Mouse (Mus musculus): Measurements from ENCODE around the gene Ascc3.
A peak's percentile ranks its signal among the peaks of the same experiment; 100 is the strongest.

Gene Ascc3

DNA sequence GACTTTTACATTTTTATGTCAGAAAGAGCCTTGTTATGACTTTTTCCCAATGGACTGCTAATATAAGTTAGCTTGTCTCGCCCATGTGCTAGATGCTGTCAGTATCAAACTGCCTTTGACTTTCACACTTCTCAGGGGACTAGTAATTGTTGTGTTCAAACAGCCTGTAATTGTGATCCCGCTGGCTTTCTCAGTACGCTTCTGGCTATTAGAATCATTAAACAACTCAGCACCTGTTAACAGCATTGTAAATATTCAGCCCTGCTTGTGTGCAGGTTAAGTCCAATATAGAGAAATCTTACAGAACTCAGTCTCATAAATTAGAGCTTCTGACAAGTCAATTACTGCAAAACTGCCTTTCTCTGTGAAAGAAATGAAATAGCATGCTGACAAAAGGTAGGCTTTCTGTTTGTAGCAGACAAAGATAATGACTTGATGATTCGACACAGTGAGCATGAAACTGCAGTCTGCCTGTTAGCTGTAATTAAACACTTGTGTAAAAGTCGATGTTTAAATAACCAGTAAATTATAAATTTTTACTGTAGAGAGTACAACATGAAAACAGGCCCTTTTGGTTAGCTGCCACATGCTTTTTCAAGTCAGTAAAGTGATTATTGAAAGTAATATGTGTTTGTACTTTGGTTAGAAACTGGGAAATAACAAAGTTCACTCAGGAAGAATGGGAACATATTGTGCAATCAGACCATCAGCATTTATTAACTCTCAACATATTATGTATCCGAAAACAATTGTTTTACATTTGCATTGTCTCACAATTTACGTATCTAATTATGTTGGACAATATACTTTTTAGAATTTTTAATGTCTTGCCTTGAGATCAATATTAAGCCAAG lies 171.2 kb downstream of the Ascc3 start:
- DNase-seq: no peak

DNA sequence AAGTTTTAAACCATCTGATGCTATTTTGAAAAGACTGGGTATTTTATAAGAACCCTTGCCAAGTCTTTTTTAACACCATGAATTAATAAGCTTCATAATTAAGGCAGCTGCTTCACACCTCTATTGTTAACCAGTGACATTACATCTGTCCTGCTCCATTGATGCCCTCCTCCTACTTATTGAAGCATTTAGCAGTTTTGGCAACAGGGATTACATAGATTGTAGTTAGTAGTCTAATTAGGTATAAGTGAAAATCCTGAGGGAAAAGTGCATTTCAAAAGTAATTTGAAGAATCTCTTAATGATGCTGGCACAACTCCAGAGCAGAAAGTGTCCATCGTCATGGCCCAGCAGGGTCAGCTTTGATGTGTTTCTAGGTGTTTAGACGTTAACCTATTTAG lies 180.3 kb downstream of the Ascc3 start:
- DNase-seq: no peak

- no peak for DNase-seq
Observed at GRCm38 (mm10) chr10:50773846-50774245, 181.4 kb downstream of the Ascc3 start.

DNA sequence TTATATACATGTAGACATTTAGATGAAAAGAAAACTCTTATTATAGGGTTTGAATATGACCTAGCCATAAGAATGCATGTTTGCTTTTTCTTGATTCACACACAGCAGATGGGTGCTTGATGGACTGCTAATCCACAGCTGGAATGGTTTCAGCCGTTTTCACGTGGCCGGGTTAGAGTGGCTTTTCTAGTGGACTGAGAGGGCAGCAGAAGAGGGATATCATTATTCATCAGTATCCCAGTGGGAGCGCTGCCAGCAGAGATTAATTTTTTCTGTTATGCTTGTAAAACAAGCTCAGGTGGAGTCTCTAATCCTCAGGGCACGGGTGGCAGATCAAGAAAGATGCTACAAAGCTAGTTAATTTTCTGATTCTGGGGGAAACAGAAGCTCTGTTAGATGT lies 200.4 kb downstream of the Ascc3 start:
- no peak for DNase-seq

DNA sequence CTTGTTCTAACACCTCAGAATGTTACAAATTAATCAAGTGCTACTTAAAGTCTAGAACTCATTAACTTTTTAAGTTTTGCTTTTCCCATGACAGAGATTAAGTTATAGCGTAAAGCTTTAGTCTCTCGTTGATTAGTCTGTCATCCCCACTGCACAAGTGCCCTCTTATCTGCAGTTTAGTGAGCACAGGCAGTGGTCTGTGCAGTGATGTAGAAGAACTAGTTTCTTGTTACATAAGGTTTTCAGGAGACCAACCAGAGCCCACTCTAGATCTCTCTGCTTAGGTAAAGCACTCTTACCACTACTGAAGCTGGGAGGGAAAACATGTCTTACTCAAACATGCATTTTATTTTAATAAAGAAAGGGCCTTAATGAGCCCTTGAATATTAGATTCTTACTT lies 209.1 kb downstream of the Ascc3 start:
- no peak for DNase-seq

DNA sequence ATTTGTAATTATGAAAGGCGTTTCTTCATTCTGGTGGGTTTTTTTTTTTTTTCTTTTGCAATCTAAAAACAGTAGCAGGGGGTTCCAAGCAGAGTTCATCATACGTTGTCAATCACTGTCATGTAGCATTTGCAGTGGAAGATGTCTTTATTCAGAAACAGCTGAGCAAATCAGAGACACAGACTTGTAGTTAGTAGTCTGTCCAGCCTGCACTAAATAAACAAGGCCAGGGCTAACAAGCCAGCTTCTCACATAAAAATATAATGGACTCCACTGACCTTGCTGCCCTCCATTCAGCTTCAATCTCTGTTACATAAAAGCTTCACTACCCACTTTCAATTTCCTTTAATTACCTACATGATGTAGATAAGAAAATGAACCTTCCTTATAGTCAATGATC lies 209.9 kb downstream of the Ascc3 start:
- DNase-seq: no peak

GRCm38 (mm10) chr10:50806166-50806565 lies 213.7 kb downstream of the Ascc3 start:
- no peak for DNase-seq

GRCm38 (mm10) chr10:50822363-50822762 lies 229.9 kb downstream of the Ascc3 start:
- DNase-seq: no peak

DNA sequence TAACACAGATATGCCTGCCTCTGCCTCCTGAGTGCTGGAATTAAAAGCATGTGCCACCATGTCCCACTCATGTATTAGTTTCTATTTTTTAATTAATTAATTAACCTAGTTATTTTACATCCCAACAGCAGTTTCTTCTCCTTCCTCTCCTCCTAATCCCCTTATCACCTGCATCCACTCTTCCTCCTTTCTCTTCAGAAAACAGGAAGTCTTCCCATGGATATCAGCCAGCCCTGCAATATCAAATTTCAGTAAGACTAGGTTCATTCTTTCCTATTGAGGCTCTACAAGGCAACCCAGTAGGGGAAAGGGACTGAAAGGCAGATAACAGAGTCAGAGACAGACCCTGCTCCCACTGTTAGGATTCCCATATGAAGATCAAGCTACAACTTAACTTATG lies 234.4 kb downstream of the Ascc3 start:
- no peak for DNase-seq

DNA sequence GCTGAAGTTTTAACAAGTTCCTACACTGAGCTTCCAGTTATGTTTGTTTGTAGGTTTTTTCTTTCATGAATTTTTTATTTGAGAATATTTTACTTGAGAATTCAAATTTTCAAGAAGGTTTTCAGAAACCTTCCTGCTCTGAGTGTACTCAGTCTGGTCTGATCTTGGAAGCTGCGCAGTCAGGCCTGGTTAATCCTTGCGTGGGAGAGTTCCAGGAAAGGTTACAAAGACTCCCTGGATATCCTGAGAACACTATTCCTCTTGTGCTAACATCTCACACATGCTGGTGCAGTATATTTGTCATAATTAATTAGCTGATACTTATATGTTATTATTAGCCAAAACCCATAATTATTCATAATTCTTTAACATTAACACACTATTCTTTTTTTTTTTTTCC lies 242.1 kb downstream of the Ascc3 start:
- no peak for DNase-seq

DNA sequence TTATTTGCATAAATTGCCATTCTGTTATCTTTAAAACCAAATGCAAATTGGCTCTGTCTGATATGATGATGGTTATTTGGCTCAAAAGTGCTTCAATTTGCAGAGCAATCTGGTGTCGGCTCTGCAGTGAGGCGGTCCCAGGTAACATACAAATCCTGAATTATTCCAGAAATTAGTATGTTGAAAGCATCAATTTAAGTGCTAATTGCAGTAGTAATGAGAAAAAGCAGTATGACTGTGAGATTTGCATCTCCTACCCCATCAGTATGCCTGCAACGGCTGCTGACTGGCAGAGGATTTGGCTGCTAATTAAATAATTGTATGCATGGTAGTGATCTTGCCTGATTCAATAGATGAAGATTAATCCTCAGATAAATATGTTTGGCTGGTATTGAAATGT lies 250.9 kb downstream of the Ascc3 start:
- DNase-seq: no peak

- no peak for DNase-seq
Observed at GRCm38 (mm10) chr10:50868202-50868601, 275.7 kb downstream of the Ascc3 start.

GRCm38 (mm10) chr10:50876952-50877351 lies 284.5 kb downstream of the Ascc3 start:
- no peak for DNase-seq

DNA sequence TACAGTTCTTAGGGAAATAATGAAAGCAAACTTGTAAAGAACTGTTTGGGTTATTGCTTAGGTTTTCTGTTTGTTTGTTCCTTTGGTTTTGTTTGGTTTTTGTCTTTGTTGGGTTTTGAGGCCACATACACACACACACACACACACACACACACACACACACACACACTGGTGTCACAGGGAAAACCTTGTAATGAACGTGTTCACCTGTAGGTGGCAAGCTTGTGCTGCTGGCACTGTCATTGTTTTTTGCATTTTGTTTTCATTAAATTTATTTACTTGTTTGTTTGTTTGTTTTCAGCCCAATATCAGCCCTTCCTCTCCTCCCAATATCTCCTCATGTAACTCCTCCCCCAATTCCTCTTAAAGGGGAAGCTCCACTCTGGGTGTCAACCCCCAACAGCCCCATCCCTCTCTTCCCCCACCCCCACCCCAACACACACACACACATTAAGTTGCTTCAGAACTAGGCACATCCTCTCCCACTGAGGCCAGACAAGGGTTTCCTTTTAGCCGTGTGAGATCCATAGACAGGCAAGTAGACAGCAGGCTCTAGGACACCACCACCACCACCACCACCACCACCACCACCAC lies 289.1 kb downstream of the Ascc3 start:
- peak; percentile 57 for DNase-seq

- no peak for DNase-seq
Observed at GRCm38 (mm10) chr10:50882366-50882765, 289.9 kb downstream of the Ascc3 start.

DNA sequence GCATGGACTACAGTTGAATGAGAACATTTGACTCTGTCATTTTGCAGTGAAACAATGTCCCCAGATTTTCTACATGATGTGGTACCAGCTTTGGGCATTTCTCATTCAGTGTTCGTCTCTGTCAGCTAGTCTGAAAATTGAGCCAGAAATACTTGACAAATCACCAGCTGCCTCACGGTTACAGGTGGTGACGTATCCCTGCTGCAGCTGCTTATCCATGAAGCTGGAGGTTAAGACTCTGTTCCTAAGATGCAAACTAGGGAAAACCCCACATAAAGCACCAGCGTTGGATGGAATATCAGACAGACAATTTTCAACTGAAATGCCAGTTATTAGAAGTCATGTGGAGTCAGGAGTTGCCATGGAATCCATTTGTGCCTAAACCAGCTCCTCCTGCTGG lies 293.8 kb downstream of the Ascc3 start:
- no peak for DNase-seq

GRCm38 (mm10) chr10:50890621-50891020 lies 298.2 kb downstream of the Ascc3 start:
- DNase-seq: no peak

DNA sequence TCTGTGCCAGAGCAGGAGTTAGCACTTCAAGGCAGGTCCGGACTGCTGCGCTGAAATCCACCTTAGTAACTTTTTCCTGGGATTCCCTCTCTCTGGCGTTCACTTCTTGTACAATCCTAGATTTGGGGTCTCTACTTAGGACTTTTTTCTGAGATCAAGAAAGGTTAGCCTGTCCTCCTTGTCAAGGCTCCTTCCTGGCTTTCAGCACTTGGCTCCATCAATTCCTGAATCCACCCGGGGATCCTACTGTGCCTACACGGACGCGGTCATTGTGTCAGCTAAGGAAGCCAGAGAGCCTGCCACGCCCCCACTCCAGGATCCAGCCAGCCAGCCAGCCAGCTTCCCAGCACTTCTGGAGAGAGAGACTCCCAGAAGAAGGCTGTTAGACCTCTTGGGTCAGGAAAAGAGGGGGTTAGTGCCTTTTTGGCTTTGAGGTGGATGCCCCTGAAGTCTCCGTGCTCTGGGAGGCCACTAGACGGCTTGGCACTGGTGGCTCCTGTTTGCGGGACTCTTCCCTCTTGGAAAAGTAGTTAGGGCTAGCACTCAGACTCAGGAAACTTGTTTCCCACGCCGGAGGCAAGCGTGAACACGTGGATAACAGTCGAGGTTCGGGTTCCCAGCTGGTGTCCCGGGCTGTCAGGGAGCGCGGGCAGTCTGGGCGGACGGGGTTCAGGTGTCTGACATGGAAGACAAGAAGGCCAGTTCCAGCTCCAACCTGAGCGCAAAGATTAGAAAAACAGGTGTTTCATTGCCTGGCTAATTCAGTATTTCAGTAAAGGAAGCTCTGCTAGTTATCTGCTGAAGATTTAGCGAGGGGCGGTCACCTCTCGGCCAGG lies 299.6 kb downstream of the Ascc3 start:
- peak; percentile 56 for DNase-seq

DNA sequence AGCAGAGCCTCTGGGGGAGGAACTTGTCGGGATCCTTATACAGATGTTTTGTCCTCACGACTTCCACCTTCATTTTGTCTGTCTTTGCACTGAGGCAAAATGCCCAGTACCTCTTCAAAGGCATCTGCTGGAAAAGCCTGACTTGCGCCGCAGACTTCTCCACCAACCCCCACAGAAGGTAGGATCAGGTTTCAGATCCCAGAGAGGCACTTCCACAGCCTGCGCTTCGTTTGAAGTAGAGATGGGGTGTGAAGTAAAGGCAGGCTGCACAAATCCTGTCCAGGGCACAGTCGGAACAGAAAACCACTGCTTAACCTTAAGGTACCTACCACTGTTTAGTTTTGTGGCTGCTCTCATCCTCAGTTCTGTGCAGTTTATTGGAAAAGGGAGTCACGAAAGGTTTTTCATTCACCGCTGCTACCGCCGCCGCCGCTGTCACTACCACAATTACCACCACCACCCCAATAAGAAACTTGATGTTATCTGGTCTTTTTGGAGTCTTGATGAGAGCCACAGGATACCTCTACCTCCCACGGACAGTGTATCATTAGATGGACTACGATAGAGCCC lies 300.4 kb downstream of the Ascc3 start:
- DNase-seq: peak; percentile 47

DNA sequence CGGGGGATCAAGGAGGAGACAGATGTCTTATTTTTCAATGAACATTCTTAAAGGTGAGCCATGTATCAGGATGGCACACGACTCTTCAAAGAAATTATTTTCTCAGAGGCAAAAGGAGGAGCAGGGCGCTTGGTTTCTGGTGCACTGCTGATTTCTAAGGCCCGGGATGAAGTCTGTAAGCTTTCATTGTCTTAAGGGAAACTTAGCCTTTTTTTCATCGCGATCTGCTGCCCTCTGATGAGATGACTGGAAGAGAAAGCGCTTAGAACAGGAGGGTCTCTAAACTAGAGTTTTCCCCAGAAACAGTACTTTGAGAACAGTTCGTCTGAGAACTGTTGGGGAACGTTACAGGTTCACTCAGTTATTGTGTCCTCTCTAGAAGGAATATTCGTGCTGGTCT lies 301.1 kb downstream of the Ascc3 start:
- DNase-seq: no peak

- DNase-seq: peak; percentile 89
Observed at GRCm38 (mm10) chr10:50894170-50894991, 301.9 kb downstream of the Ascc3 start, which contains the start of gene Sim1. Gene Sim1 (plus strand): TSS chr10:50894754.

DNA sequence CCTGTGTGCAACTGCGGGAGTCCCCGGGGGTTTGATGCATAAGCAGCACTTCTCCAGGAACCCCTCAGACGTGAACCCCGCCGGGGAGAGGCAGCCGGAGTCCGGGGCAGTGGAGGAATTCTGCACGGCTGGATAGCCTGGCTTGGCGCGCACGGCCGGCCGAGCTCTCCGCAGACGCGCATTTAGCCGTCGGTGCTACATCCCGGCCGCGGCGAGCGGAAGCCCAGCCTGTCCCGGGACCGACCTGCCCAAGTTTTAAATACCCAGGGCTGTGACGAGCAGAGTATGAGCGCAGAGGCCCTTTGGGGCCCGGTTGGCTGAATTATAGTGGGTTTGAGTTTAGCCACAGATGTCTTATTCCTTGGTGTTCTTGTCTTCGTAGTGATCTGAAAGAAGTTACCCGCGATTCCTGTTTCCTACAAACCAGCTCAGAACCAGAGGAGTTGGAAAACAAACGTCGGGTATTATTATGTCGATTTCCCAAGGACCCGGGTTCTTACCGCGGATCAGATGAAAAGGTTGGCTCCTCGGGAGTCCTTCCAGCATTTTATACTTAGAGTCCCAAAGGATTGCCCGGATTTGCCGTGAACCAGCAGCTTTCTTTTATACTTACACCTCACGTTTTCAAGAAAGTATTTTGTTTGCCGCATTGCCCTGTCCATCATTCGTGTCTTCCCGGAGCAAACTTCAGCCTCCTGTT lies 302.8 kb downstream of the Ascc3 start:
- peak; percentile 52 for DNase-seq
